Mouse (Mus musculus) thymus, postnatal 14 days (tissue): ENCODE measurements around the gene Prok1.

Source experiments
- DNase-seq: peaks from one replicate; pipeline ENCODE4 v3.0.0; 2021

Prok1 gene

GRCm38 (mm10) chr3:107239607-107240006 is at the start of gene Prok1:
Prok1 (minus strand) TSS chr3:107239707.
- DNase-seq: no peak

- no peak for DNase-seq
Measured at GRCm38 (mm10) chr3:107287346-107287745, 47.8 kb upstream of the Prok1 start.

GRCm38 (mm10) chr3:107286123-107286522 is 46.6 kb upstream of the Prok1 start:
- DNase-seq: no peak

- DNase-seq: peak; percentile 92
Measured at GRCm38 (mm10) chr3:107278479-107279269, 39.2 kb upstream of the Prok1 start, which contains the start of gene Lamtor5. Lamtor5 (plus strand) TSS chr3:107278858.

GRCm38 (mm10) chr3:107276626-107277025 is 37.1 kb upstream of the Prok1 start:
- no peak for DNase-seq

- DNase-seq: no peak
Measured at GRCm38 (mm10) chr3:107275996-107276395, 36.5 kb upstream of the Prok1 start.

- DNase-seq: no peak
Measured at GRCm38 (mm10) chr3:107275351-107275750, 35.8 kb upstream of the Prok1 start.

- peak; percentile 64 for DNase-seq
Measured at GRCm38 (mm10) chr3:107273820-107274219, 34.3 kb upstream of the Prok1 start.

GRCm38 (mm10) chr3:107272433-107272832 is 32.9 kb upstream of the Prok1 start:
- DNase-seq: no peak

GRCm38 (mm10) chr3:107266814-107267345 is 27.4 kb upstream of the Prok1 start:
- DNase-seq: no peak

- DNase-seq: no peak
Measured at GRCm38 (mm10) chr3:107261851-107262165, 22.3 kb upstream of the Prok1 start.

- peak; percentile 56 for DNase-seq
Measured at GRCm38 (mm10) chr3:107260956-107261850, 21.7 kb upstream of the Prok1 start.

GRCm38 (mm10) chr3:107257924-107258323 is 18.4 kb upstream of the Prok1 start:
- no peak for DNase-seq

- DNase-seq: no peak
Measured at GRCm38 (mm10) chr3:107256724-107257123, 17.2 kb upstream of the Prok1 start.

GRCm38 (mm10) chr3:107255992-107256391 is 16.5 kb upstream of the Prok1 start:
- no peak for DNase-seq

GRCm38 (mm10) chr3:107253925-107254324 is 14.4 kb upstream of the Prok1 start:
- DNase-seq: no peak

GRCm38 (mm10) chr3:107252035-107252434 is 12.5 kb upstream of the Prok1 start:
- no peak for DNase-seq

- no peak for DNase-seq
Measured at GRCm38 (mm10) chr3:107250320-107250719, 10.8 kb upstream of the Prok1 start.

GRCm38 (mm10) chr3:107249042-107249441 is 9.5 kb upstream of the Prok1 start:
- DNase-seq: no peak

- DNase-seq: no peak
Measured at GRCm38 (mm10) chr3:107246876-107247275, 7.4 kb upstream of the Prok1 start.

GRCm38 (mm10) chr3:107241389-107242094 is 2.0 kb upstream of the Prok1 start:
- DNase-seq: no peak

GRCm38 (mm10) chr3:107238471-107238980 is 981 bp downstream of the Prok1 start:
- DNase-seq: no peak

- DNase-seq: no peak
Measured at GRCm38 (mm10) chr3:107238051-107238450, 1.5 kb downstream of the Prok1 start.
